Mouse (Mus musculus): ENCODE data around the gene Ier5. TPM values are rescaled to one million over a fixed set of nuclear protein-coding genes. Genes with fewer than 3 reads are reported as not detected.
A peak's percentile ranks its signal among the peaks of the same experiment; 100 is the strongest.

Gene Ier5
- total and polyA plus RNA-seq, 2 experiments, result 2.6 to 2.8 TPM

- Histone ChIP-seq H3K36me3 (ENCODE audit: control insufficient read depth, insufficient read depth, low read length) (no peaks in the 10 kb centered on the region), H3K27ac (replicated peaks; ENCODE audit: insufficient read depth, low read depth, low read length) (peak overlapping the region; percentile 11), H3K79me2 (ENCODE audit: control insufficient read depth, insufficient read depth, low read length) (no peaks in the 10 kb centered on the region), H3K27me3 (ENCODE audit: control insufficient read depth, insufficient read depth, low read length) (no peaks in the 10 kb centered on the region), H3K4me1 (ENCODE audit: control insufficient read depth, insufficient read depth, low read length) (peaks cover 17% of the 10 kb centered on the region), H3K4me3 (ENCODE audit: insufficient read depth, low read depth, low read length) (peak overlapping the region; percentile 35; the same call in 1 of the 2 replicates), H3K9ac (ENCODE audit: low read depth, low read length) (peak overlapping the region; percentile 72; the same call in 1 of the 2 replicates)
- DNase-seq (ENCODE audit: extremely low read depth, low read depth, low spot score), result no peak
- TF ChIP-seq POLR2A (IDR thresholded peaks at IDR 0.05; ENCODE audit: extremely low read depth, insufficient read depth, low read length), result no peak
- no peak for TF ChIP-seq CTCF (IDR thresholded peaks at IDR 0.05; ENCODE audit: low read depth, low read length)
- WGBS, result 57% methylated on average over 11 of the region's 11 CpGs
These were observed 17.1 kb downstream of the Ier5 start for GRCm38 (mm10) chr1:155082158-155082964.

GRCm38 (mm10) chr1:155077675-155078074 is 21.8 kb downstream of the Ier5 start:
- no peak overlapping the region for H3K4me3 ChIP-seq (ENCODE audit: insufficient read depth, low read depth, low read length)
- no peak overlapping the region for H3K27ac ChIP-seq (replicated peaks; ENCODE audit: insufficient read depth, low read depth, low read length)
- H3K9ac ChIP-seq (ENCODE audit: low read depth, low read length), result no peak overlapping the region
- H3K27me3 ChIP-seq (ENCODE audit: control insufficient read depth, insufficient read depth, low read length), result no peaks in the 10 kb centered on the region
- TF ChIP-seq CTCF (IDR thresholded peaks at IDR 0.05; ENCODE audit: low read depth, low read length), result no peak
- TF ChIP-seq POLR2A (IDR thresholded peaks at IDR 0.05; ENCODE audit: extremely low read depth, insufficient read depth, low read length), result no peak
- WGBS, result 95% methylated on average over 3 of the region's 3 CpGs
- no peaks in the 10 kb centered on the region for H3K36me3 ChIP-seq (ENCODE audit: control insufficient read depth, insufficient read depth, low read length)
- H3K4me1 ChIP-seq (ENCODE audit: control insufficient read depth, insufficient read depth, low read length), result peaks cover 11% of the 10 kb centered on the region
- no peak for DNase-seq (ENCODE audit: extremely low read depth, low read depth, low spot score)
- H3K79me2 ChIP-seq (ENCODE audit: control insufficient read depth, insufficient read depth, low read length), result no peaks in the 10 kb centered on the region

DNA sequence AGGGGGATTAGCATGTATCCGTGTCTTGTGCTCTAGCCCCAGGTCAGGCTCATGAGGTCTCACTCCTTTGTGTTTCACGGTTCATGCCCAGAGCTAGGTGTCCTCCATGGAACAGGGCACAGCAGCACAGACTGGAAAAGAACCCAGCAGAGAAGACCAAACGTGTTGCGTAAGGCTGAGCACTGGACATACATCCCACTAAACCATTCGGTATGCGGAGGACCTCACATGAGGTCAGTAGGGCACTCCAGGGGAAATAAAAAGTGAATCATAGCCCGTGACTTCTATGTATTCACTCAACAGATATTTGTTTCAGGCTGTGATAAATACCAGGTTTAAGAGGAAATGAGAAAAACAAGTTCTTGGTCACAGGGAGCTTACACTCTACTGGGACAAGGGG is 23.6 kb downstream of the Ier5 start:
- no peak overlapping the region for H3K9ac ChIP-seq (ENCODE audit: low read depth, low read length)
- H3K27ac ChIP-seq (replicated peaks; ENCODE audit: insufficient read depth, low read depth, low read length), result no peak overlapping the region
- H3K27me3 ChIP-seq (ENCODE audit: control insufficient read depth, insufficient read depth, low read length), result no peaks in the 10 kb centered on the region
- 70% methylated on average over 7 of the region's 7 CpGs for WGBS
- H3K4me3 ChIP-seq (ENCODE audit: insufficient read depth, low read depth, low read length), result no peak overlapping the region
- H3K4me1 ChIP-seq (ENCODE audit: control insufficient read depth, insufficient read depth, low read length), result peaks cover 7% of the 10 kb centered on the region
- H3K36me3 ChIP-seq (ENCODE audit: control insufficient read depth, insufficient read depth, low read length), result no peaks in the 10 kb centered on the region
- DNase-seq (ENCODE audit: extremely low read depth, low read depth, low spot score), result no peak
- H3K79me2 ChIP-seq (ENCODE audit: control insufficient read depth, insufficient read depth, low read length), result no peaks in the 10 kb centered on the region
- TF ChIP-seq CTCF (IDR thresholded peaks at IDR 0.05; ENCODE audit: low read depth, low read length) (no peak), POLR2A (IDR thresholded peaks at IDR 0.05; ENCODE audit: extremely low read depth, insufficient read depth, low read length) (no peak)

DNA sequence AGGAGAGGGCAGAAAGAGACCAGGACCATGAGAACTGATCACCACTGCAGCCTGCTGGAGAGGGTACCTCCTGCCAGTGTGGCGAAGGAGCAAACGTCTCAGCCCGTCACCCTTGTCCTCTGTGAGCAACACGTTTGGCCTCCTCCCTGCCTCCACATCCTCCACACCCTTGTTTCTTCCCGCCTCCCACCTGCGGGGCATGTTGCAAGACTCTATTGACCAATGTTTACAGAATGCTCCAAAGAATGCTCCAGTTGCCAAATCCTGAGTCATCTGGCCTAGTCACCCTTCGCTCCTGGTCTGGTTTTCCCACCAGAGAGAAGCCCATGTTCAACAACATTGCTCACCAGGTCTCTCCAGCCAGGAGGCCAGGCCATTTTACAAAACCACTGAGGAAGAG is 24.6 kb downstream of the Ier5 start:
- H3K4me1 ChIP-seq (ENCODE audit: control insufficient read depth, insufficient read depth, low read length), result peaks cover 7% of the 10 kb centered on the region
- H3K27ac ChIP-seq (replicated peaks; ENCODE audit: insufficient read depth, low read depth, low read length), result peak overlapping the region; percentile 58
- H3K27me3 ChIP-seq (ENCODE audit: control insufficient read depth, insufficient read depth, low read length), result no peaks in the 10 kb centered on the region
- no peak for TF ChIP-seq CTCF (IDR thresholded peaks at IDR 0.05; ENCODE audit: low read depth, low read length)
- TF ChIP-seq POLR2A (IDR thresholded peaks at IDR 0.05; ENCODE audit: extremely low read depth, insufficient read depth, low read length), result no peak
- no peak overlapping the region for H3K9ac ChIP-seq (ENCODE audit: low read depth, low read length)
- H3K36me3 ChIP-seq (ENCODE audit: control insufficient read depth, insufficient read depth, low read length), result no peaks in the 10 kb centered on the region
- peak; percentile 91 for DNase-seq (ENCODE audit: extremely low read depth, low read depth, low spot score)
- no peaks in the 10 kb centered on the region for H3K79me2 ChIP-seq (ENCODE audit: control insufficient read depth, insufficient read depth, low read length)
- 21% methylated on average over 7 of the region's 7 CpGs for WGBS
- H3K4me3 ChIP-seq (ENCODE audit: insufficient read depth, low read depth, low read length), result no peak overlapping the region

DNA sequence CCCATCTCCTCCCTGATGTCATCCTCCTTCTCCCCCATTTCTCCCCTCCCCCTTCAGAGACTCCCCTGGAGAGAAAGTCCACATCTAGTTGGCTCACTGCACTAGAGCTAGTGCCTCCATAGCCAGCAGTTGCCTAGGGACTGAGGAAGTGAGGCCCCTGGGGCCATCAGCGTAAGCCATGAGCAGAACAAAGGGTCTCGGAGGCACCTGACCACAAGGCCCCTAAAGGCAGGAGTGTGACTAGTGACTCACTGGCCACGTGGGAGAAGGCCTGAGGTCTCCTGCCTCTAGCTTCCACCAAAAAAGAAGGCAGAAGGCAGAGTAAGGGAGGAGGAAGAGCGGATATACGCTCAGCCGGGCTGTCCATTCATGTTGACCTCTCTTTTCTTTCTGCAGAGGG is 25.5 kb downstream of the Ier5 start:
- Histone ChIP-seq H3K79me2 (ENCODE audit: control insufficient read depth, insufficient read depth, low read length) (no peaks in the 10 kb centered on the region), H3K9ac (ENCODE audit: low read depth, low read length) (no peak overlapping the region), H3K27ac (replicated peaks; ENCODE audit: insufficient read depth, low read depth, low read length) (no peak overlapping the region), H3K27me3 (ENCODE audit: control insufficient read depth, insufficient read depth, low read length) (no peaks in the 10 kb centered on the region), H3K4me3 (ENCODE audit: insufficient read depth, low read depth, low read length) (no peak overlapping the region), H3K36me3 (ENCODE audit: control insufficient read depth, insufficient read depth, low read length) (no peaks in the 10 kb centered on the region), H3K4me1 (ENCODE audit: control insufficient read depth, insufficient read depth, low read length) (peaks cover 7% of the 10 kb centered on the region)
- no peak for DNase-seq (ENCODE audit: extremely low read depth, low read depth, low spot score)
- no peak for TF ChIP-seq POLR2A (IDR thresholded peaks at IDR 0.05; ENCODE audit: extremely low read depth, insufficient read depth, low read length)
- no peak for TF ChIP-seq CTCF (IDR thresholded peaks at IDR 0.05; ENCODE audit: low read depth, low read length)
- 93% methylated on average over 6 of the region's 6 CpGs for WGBS

DNA sequence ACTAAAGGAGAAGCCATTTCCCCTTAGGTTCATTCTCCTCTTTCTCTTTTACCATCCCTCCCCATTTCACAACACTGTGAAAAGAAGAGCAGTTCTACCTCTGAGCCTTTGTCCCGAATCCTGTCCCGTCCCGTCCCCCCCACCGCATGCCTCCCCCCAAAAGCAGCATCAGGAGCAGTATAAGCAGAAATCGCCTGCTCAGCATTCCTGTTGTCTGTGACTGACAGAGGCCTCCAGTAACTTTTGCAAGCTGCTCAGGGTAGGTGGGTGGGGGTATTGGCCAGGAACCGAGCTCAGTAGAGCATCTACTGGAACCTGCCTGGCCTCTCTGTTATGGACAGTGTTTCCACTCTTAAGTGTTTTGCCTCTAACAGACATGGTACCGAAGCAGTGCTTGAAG is 26.3 kb downstream of the Ier5 start:
- H3K79me2 ChIP-seq (ENCODE audit: control insufficient read depth, insufficient read depth, low read length), result no peaks in the 10 kb centered on the region
- no peaks in the 10 kb centered on the region for H3K27me3 ChIP-seq (ENCODE audit: control insufficient read depth, insufficient read depth, low read length)
- TF ChIP-seq CTCF (IDR thresholded peaks at IDR 0.05; ENCODE audit: low read depth, low read length) (no peak), POLR2A (IDR thresholded peaks at IDR 0.05; ENCODE audit: extremely low read depth, insufficient read depth, low read length) (no peak)
- no peak for DNase-seq (ENCODE audit: extremely low read depth, low read depth, low spot score)
- H3K36me3 ChIP-seq (ENCODE audit: control insufficient read depth, insufficient read depth, low read length), result no peaks in the 10 kb centered on the region
- H3K4me1 ChIP-seq (ENCODE audit: control insufficient read depth, insufficient read depth, low read length), result peaks cover 7% of the 10 kb centered on the region
- H3K9ac ChIP-seq (ENCODE audit: low read depth, low read length), result no peak overlapping the region
- H3K27ac ChIP-seq (replicated peaks; ENCODE audit: insufficient read depth, low read depth, low read length), result no peak overlapping the region
- no peak overlapping the region for H3K4me3 ChIP-seq (ENCODE audit: insufficient read depth, low read depth, low read length)
- WGBS, result 94% methylated on average over 7 of the region's 7 CpGs

Data from liver, adult 2 months (tissue).